Mouse (Mus musculus): ENCODE measurements around the gene Slc25a22. TPM values are rescaled to one million over a fixed set of nuclear protein-coding genes. Genes with fewer than 3 reads are reported as not detected.
A peak's percentile ranks its signal among the peaks of the same experiment; 100 is the strongest.

Gene Slc25a22
- polyA plus RNA-seq, 1 experiment from 2014 or later: 71.3 TPM

GRCm38 (mm10) chr7:141390326-141391259 lies 47.1 kb downstream of the Slc25a22 start:
- no peak for ATAC-seq (ENCODE audit: low FRiP score)
- no peak overlapping the region for H3K27ac ChIP-seq
- peak overlapping the region; percentile 94; the same call in 1 of the 2 replicates for H3K4me2 ChIP-seq
- 62% methylated on average over 9 of the region's 9 CpGs for WGBS
- H3K27me3 ChIP-seq: peaks cover 13% of the 10 kb centered on the region; the same call in 1 of the 2 replicates
- H3K36me3 ChIP-seq: peaks cover 1% of the 10 kb centered on the region; the same call in 1 of the 2 replicates
- H3K9me3 ChIP-seq: no peaks in the 10 kb centered on the region
- H3K4me1 ChIP-seq (replicated peaks): peaks cover 16% of the 10 kb centered on the region
- H3K4me3 ChIP-seq: no peak overlapping the region
- H3K9ac ChIP-seq: no peak overlapping the region

GRCm38 (mm10) chr7:141388487-141389109 lies 49.1 kb downstream of the Slc25a22 start:
- H3K27ac ChIP-seq: no peak overlapping the region
- no peaks in the 10 kb centered on the region for H3K36me3 ChIP-seq
- peaks cover 14% of the 10 kb centered on the region for H3K4me1 ChIP-seq (replicated peaks)
- no peak overlapping the region for H3K4me2 ChIP-seq
- peaks cover 13% of the 10 kb centered on the region; the same call in 1 of the 2 replicates for H3K27me3 ChIP-seq
- H3K9ac ChIP-seq: no peak overlapping the region
- no peaks in the 10 kb centered on the region for H3K9me3 ChIP-seq
- 61% methylated on average over 3 of the region's 3 CpGs for WGBS
- no peak overlapping the region for H3K4me3 ChIP-seq
- ATAC-seq (ENCODE audit: low FRiP score): no peak

- Histone ChIP-seq H3K4me2 (no peak overlapping the region), H3K27me3 (peaks cover 13% of the 10 kb centered on the region; the same call in 1 of the 2 replicates), H3K9ac (no peak overlapping the region), H3K4me1 (replicated peaks) (peaks cover 10% of the 10 kb centered on the region), H3K27ac (no peak overlapping the region), H3K9me3 (no peaks in the 10 kb centered on the region), H3K4me3 (no peak overlapping the region), H3K36me3 (no peaks in the 10 kb centered on the region)
- ATAC-seq (ENCODE audit: low FRiP score): no peak
- 59% methylated on average over 2 of the region's 2 CpGs for WGBS
These were observed 49.7 kb downstream of the Slc25a22 start for GRCm38 (mm10) chr7:141387807-141388486.

DNA sequence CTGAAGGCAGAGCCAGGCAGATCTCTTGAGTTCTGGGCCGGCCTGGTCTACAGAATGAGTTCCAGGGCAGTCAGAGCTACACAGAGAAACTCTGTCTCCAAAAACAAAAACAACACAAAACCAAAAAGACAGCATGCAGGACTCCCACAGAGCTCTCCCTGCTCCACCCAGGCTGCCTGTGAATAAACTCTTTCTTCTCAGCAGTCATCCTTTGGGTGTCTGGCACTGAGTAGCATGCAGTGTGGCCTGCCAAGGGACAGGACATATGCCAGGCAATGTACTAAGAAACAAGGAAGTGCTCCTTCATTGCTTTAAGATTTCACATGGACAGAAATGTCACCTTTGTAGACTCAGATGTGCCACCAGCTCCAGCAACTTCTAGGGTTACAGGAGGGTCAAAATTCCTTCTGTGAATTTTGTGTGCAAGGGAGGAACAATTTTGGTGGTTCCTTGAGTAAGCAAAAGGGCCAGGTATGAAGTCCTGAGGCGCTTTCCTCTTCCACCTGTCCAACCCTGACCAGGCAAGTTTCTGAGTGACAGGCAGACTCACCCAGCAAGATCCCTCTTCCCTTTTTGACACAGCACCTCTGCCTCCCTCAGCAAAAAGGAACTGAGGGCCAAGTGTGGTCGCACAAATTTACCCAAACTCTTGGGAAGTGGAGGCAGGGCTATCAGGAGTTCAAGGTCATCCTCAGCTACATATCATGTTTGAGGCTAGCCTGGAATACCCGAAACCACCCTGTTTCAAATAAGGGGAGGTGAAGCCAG lies 56.4 kb downstream of the Slc25a22 start:
- no peaks in the 10 kb centered on the region for H3K36me3 ChIP-seq
- no peak overlapping the region for H3K27ac ChIP-seq
- no peak overlapping the region for H3K9ac ChIP-seq
- no peaks in the 10 kb centered on the region for H3K4me1 ChIP-seq (replicated peaks)
- H3K9me3 ChIP-seq: no peaks in the 10 kb centered on the region
- 0 out of 2 replicates have a peak, but pooled peaks cover 6% of the 10 kb centered on the region for H3K27me3 ChIP-seq
- H3K4me2 ChIP-seq: no peak overlapping the region
- 72% methylated on average over 4 of the region's 4 CpGs for WGBS
- no peak overlapping the region for H3K4me3 ChIP-seq
- ATAC-seq (ENCODE audit: low FRiP score): no peak

Other genes starting within 250 kb of the Slc25a22 start
- 109 and 118 TPM in 2 replicates for gene Hras, start 243.9 kb downstream of the Slc25a22 start, polyA plus RNA-seq (2015; fragmentation: Nextera tagmentation; extraction: Ambion mirVana)
- gene Lrrc56, start 243.7 kb downstream of the Slc25a22 start, polyA plus RNA-seq (2015; fragmentation: Nextera tagmentation; extraction: Ambion mirVana): 10.3 and 11.2 TPM in 2 replicates
- gene Lmntd2, start 223.8 kb downstream of the Slc25a22 start, polyA plus RNA-seq (2015; fragmentation: Nextera tagmentation; extraction: Ambion mirVana): 1.2 and 1.8 TPM in 2 replicates
- 27.4 and 32.9 TPM in 2 replicates for gene Rassf7, start 222.0 kb downstream of the Slc25a22 start, polyA plus RNA-seq (2015; fragmentation: Nextera tagmentation; extraction: Ambion mirVana)
- 77.1 and 78.9 TPM in 2 replicates for gene Phrf1, start 209.1 kb downstream of the Slc25a22 start, polyA plus RNA-seq (2015; fragmentation: Nextera tagmentation; extraction: Ambion mirVana)
- 1.2 and 1.3 TPM in 2 replicates for gene Irf7, start 171.4 kb downstream of the Slc25a22 start, polyA plus RNA-seq (2015; fragmentation: Nextera tagmentation; extraction: Ambion mirVana)
- gene Cdhr5, start 161.1 kb downstream of the Slc25a22 start, polyA plus RNA-seq (2015; fragmentation: Nextera tagmentation; extraction: Ambion mirVana): not detected in 2 replicates
- 1.5 and 3.2 TPM in 2 replicates for gene Sct, start 158.8 kb downstream of the Slc25a22 start, polyA plus RNA-seq (2015; fragmentation: Nextera tagmentation; extraction: Ambion mirVana)
- gene Drd4, start 145.9 kb downstream of the Slc25a22 start, polyA plus RNA-seq (2015; fragmentation: Nextera tagmentation; extraction: Ambion mirVana): 0.68 and 0.70 TPM in 2 replicates
- 138 and 157 TPM in 2 replicates for gene Deaf1, start 110.2 kb downstream of the Slc25a22 start, polyA plus RNA-seq (2015; fragmentation: Nextera tagmentation; extraction: Ambion mirVana)
- 67.7 and 74.7 TPM in 2 replicates for gene Tmem80, start 110.2 kb downstream of the Slc25a22 start, polyA plus RNA-seq (2015; fragmentation: Nextera tagmentation; extraction: Ambion mirVana)
- gene Eps8l2, start 99.0 kb downstream of the Slc25a22 start, polyA plus RNA-seq (2015; fragmentation: Nextera tagmentation; extraction: Ambion mirVana): 0.65 and 1.4 TPM in 2 replicates
- 333 and 346 TPM in 2 replicates for gene Taldo1, start 45.7 kb downstream of the Slc25a22 start, polyA plus RNA-seq (2015; fragmentation: Nextera tagmentation; extraction: Ambion mirVana)
- 57.4 and 58.5 TPM in 2 replicates for gene Gatd1, start 23.8 kb downstream of the Slc25a22 start, polyA plus RNA-seq (2015; fragmentation: Nextera tagmentation; extraction: Ambion mirVana)
- 68.3 and 73.4 TPM in 2 replicates for gene Cend1, start 8.4 kb downstream of the Slc25a22 start, polyA plus RNA-seq (2015; fragmentation: Nextera tagmentation; extraction: Ambion mirVana)
- 4.9 and 5.7 TPM in 2 replicates for gene Pidd1, start 6.1 kb upstream of the Slc25a22 start, polyA plus RNA-seq (2015; fragmentation: Nextera tagmentation; extraction: Ambion mirVana)
- 771 and 809 TPM in 2 replicates for gene Rplp2, start 9.5 kb upstream of the Slc25a22 start, polyA plus RNA-seq (2015; fragmentation: Nextera tagmentation; extraction: Ambion mirVana)
- 18.7 TPM in 2 replicates for gene Pnpla2, start 17.3 kb upstream of the Slc25a22 start, polyA plus RNA-seq (2015; fragmentation: Nextera tagmentation; extraction: Ambion mirVana)
- 6.9 and 7.2 TPM in 2 replicates for gene Cracr2b, start 23.2 kb upstream of the Slc25a22 start, polyA plus RNA-seq (2015; fragmentation: Nextera tagmentation; extraction: Ambion mirVana)
- 18.4 and 19.3 TPM in 2 replicates for gene Cd151, start 29.5 kb upstream of the Slc25a22 start, polyA plus RNA-seq (2015; fragmentation: Nextera tagmentation; extraction: Ambion mirVana)
- gene Polr2l, start 37.2 kb upstream of the Slc25a22 start, polyA plus RNA-seq (2015; fragmentation: Nextera tagmentation; extraction: Ambion mirVana): 86.5 and 88.1 TPM in 2 replicates
- gene Tspan4, start 37.3 kb upstream of the Slc25a22 start, polyA plus RNA-seq (2015; fragmentation: Nextera tagmentation; extraction: Ambion mirVana): 34.1 and 35.5 TPM in 2 replicates
- gene Chid1, start 102.0 kb upstream of the Slc25a22 start, polyA plus RNA-seq (2015; fragmentation: Nextera tagmentation; extraction: Ambion mirVana): 36.6 and 45.5 TPM in 2 replicates
- gene Ap2a2, start 124.3 kb upstream of the Slc25a22 start, polyA plus RNA-seq (2015; fragmentation: Nextera tagmentation; extraction: Ambion mirVana): 105 and 111 TPM in 2 replicates
- gene Muc6, start 217.4 kb upstream of the Slc25a22 start, polyA plus RNA-seq (2015; fragmentation: Nextera tagmentation; extraction: Ambion mirVana): 0.21 and 0.23 TPM in 2 replicates

Measured in hindbrain, embryonic 13.5 days (tissue).